Mouse (Mus musculus) kidney, postnatal 36 days (tissue): ENCODE measurements around the gene Sept1.

Source experiments
- DNase-seq, 2 experiments: peaks; one replicate each; pipeline ENCODE4 v3.0.0; 2021 to 2022; ENCODE audit warnings: mixed read lengths in 2 of 2

Sept1 gene

DNA sequence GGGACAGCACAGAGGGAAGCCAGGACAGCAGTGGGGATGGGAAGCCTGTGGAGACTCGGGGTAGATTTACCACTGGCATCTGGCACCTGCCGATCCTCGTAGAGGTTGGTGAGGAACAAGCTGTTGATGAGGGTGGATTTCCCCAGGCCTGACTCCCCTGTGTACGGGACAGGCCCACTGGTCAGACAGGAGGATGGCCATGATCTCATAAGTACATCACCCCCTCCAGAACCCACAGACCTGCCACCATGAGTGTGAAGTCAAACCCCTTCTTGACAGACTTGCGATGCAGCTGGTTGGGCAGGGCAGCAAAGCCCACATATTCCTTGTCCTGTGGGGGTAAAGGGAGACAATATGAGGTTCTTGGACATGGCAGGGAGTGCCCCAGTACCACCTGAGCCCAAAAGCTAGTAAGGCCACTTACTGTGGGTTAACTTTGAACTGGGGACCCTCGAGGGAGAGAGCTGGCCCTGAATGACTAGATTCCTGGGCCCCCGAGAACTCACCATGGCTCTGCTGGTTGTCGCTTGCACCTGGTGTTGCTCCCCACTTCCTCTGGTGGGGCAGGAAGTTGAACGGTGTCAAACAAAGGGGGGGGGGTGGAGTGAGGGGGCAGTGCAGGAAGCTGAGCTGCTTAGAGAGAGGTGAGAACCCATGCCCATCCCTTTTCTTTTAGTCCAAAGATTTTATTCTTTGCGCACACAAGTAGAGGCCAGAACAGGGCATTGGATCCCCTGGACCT lies 14.9 kb downstream of the Sept1 start:
- no peak for DNase-seq

DNA sequence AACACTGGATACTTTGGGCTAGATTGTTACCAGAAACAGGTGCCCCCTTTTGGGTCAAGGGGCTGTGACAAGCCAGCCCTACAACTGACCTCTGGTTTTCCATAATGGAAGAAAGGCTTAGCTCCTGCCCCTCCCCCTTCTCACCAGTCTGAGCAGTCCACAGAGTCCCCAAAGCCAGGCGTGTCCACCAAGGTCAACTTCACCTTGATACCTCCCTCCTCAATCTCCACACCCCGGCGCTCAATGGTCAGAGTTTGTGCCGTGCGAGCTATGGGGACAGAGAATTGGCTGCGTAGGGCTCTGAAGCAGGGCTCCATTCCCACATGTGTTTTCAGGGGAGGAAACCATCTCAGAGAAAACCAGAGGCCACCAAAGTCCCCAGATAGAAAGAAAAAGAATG lies 15.5 kb downstream of the Sept1 start:
- DNase-seq = no peak

- DNase-seq = no peak
These were observed 16.6 kb downstream of the Sept1 start for GRCm38 (mm10) chr7:127216307-127216706.

- DNase-seq = peak; percentile 73 to 77
These were observed 17.7 kb downstream of the Sept1 start for GRCm38 (mm10) chr7:127214981-127215871.

DNA sequence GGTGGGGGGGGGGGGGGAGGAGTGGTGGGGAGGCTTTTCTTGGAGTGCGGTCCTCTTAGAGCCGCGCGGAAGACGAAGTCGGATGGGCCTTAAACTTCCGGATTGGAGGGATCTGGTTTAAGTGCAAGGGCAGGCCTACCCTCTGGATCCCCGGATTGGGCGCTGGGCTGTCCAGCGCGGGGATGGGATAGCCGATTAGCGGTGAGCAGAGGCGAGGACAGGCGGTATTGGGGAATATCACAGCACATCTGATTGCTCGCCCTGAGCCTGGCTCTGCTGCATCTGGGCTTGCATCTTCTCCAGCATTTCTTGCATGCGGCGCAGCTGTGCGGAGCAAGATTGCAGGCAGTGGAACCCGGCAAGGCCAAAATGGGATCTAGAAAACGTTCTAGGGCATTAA lies 18.4 kb downstream of the Sept1 start:
- peak in 1 of 2 experiments; percentile 26 for DNase-seq

DNA sequence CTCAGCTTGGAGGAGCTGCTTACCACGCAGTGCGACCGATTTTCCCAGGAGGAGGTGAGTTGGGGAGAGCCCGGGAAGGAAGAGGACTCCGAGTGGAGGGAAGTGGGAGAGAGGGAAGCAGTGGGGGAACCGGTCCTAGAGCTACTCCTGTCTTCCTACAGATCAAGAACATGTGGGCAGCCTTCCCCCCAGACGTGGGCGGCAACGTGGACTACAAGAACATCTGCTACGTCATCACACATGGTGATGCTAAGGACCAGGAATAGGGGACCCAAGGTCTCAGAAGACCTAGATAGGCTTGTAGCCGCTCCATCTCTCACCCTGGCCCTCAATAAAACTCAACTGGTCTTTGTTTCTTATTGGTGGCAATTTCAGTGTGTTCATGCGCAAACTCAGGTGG lies 19.0 kb downstream of the Sept1 start:
- DNase-seq = no peak

DNA sequence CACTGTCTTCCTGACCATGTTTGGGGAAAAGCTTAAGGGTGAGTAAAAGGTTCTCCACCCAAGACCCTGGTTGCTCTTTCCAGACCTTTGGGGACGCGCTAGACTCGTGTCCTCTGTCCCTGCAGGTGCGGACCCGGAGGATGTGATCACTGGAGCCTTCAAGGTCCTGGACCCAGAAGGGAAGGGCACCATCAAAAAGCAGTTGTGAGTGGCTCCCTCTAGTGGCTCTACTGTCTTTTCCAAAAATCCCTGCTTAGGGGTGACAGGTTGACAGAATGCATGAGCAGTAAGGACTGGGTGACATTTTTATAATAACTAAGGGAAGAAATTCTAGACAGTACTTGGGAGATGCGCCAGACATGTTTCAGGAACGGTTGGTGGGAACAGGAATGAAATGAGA lies 19.4 kb downstream of the Sept1 start:
- DNase-seq = peak; percentile 46 to 70

- no peak for DNase-seq
These were observed 20.3 kb downstream of the Sept1 start for GRCm38 (mm10) chr7:127212432-127213250.

GRCm38 (mm10) chr7:127211014-127211745 lies 21.8 kb downstream of the Sept1 start:
- DNase-seq = peak in 1 of 2 experiments; percentile 35

DNA sequence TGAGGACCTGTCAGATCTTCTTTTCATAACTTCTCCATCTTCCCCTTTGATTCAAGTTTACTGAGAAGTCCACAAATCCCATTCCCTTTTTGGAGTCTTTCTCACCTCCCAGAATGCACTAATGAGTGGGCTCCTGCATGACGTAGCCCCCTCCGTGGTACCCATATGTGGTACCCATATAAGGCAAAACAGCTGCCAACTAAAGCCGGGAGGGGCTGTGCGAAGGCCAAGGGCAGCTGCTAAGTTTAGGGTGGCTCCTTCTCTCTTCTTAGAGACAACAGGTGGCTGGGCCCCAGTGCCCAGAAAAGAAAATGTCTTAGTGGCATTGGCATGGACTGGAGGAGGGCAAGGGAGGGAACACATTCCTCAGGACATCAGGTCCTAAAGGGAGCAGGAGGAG lies 22.7 kb downstream of the Sept1 start:
- no peak for DNase-seq

GRCm38 (mm10) chr7:127209851-127210250 lies 23.1 kb downstream of the Sept1 start:
- DNase-seq = no peak

GRCm38 (mm10) chr7:127208553-127209438 lies 24.1 kb downstream of the Sept1 start, which contains the start of gene Mylpf:
Mylpf (plus strand) TSS chr7:127208890.
- DNase-seq = peak; percentile 97 to 98

DNA sequence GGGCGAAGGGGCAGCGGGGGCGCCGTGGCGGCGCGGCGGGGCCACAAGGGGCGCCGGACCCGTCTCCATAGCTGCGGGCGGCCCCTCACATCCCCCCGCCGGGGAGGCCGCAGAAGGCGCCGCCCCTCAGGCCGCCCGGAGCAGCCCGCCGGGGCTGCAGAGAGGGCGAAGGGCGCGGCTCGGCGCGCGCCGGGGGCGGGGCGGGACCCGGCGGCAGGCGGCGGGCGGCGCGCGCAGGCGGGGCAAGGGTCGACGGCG lies 24.7 kb downstream of the Sept1 start, which contains the start of gene Tbc1d10b:
Tbc1d10b (minus strand) TSS at position 174 of the 258 bp plus-strand sequence.
- DNase-seq = no peak

DNA sequence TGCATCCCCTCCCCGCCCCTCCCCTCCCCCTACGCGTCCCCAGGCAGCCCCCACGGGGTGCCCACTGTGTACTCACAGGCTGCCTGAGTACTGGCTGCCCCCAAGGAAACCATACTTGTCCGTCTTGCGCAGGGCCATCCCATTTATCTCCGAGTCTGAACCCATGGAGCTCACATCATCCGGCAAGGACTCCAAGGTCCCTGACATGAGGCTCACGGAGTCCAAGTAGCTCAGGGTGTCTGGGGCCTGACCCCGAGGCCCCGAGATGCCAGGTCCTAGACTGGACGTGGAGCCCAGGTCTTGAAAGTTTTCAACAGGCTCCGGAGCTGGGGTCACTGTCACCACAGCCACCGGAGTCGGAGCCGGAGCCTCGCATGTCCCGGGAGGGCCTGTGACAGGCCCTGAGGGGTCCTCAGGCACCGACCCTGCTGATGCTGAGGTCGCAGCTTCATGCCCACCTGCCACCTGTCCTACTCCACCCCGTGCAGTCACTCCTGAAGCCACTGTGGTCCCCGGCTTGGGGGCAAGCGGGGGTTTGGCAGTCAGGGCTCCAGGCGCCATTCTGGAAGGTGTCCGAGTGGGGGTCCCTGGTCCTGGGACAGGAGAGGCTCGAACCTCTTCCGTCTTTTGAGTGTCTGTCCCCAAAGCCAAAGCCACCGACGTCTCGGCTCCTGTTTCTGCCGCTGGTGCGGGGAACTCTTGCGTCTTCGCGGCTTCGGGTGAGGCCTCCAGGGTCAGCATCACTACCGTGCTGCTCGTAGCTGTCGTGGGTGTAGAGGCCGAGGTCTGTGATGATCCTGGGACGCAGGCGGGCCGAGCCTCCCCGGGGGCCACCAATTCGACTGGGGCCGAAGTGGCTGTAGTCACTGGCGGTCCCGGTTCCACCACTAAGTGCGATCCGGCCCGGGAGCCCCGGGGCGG lies 25.3 kb downstream of the Sept1 start:
- peak in 1 of 2 experiments; percentile 30 for DNase-seq

DNA sequence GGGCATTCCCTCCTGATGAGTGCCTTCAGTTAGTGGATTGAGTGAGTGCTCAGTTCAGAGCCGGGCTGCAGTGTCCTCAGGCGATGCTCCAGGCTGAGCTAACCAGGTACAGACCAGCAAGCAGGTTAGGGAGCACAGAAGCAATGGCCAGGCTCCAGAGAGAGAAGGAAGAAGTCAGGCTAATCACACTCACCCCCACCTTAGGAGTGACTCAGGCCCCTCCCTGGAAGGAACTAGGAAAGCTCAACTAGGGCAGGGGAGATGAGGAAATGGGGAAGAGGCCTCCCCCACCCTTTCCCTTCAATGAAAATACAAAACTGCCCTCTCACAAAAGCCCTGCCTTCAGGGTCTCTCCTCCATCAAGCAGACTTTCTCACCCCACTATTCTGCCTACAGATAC lies 26.3 kb downstream of the Sept1 start:
- no peak for DNase-seq

- no peak for DNase-seq
These were observed 36.4 kb downstream of the Sept1 start for GRCm38 (mm10) chr7:127196484-127196883.

GRCm38 (mm10) chr7:127195544-127196295 lies 37.2 kb downstream of the Sept1 start, which contains the start of gene Cd2bp2:
Cd2bp2 (minus strand) TSS chr7:127196050.
- DNase-seq = peak; percentile 97 to 98

GRCm38 (mm10) chr7:127194633-127195029 lies 38.3 kb downstream of the Sept1 start:
- DNase-seq = no peak

- DNase-seq = no peak
These were observed 38.8 kb downstream of the Sept1 start for GRCm38 (mm10) chr7:127194011-127194632.
